Mouse (Mus musculus) embryo, embryonic 11 days (tissue): ENCODE measurements around the gene 1700001F09Rik.
"Not testable (repeated sequence)": the region's sequence is repeated elsewhere in the genome, so short reads cannot be mapped to it uniquely, and the experiment has no call there.

Experiments
- DNase-seq: peaks from one replicate; pipeline ENCODE4 v3.0.0-alpha.2; 2015

The 1700001F09Rik gene

DNA sequence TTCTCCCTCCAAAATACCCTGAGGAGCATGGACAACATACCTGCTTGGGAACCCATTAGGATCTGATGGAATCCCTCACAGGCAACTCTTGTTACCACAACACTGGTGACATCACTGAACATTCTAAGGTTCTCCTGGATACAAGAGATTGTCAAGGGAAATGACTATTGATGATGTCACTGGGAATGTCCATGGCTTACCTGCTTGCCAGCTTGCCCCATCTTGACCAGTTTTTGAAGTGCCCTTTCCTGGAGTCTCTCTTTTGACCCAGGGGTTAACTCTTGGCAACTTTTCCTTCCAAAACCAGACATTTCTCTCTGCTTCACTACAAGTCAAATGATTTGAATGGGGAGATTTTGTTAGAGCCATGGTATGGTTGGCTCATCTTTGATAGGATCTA is at the start of gene 1700001F09Rik:
Gene 1700001F09Rik (minus strand): TSS at position 101 of the 400 bp plus-strand sequence.
- not testable (repeated sequence) for DNase-seq

- not testable (repeated sequence) for DNase-seq
These were observed 14.1 kb upstream of the 1700001F09Rik start for GRCm38 (mm10) chr14:43361713-43362112.

DNA sequence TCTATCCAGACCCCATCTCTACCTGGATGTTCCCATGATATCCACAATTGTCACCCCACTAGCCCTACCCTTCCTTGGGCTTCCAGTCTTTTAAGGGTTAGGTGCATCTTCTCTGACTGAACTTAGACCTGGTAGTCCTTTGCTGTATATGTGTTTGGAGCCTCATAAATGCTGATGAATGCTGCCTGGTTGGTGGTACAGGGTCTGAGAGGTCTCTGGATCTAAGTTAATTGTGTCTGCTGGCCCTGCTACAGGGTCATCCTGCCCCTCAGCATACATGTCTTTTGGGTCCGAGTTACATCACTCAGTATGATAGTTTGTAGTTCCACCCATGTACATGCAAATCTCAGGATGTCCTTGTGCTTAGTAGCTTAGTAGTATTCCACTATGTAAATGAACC is 11.6 kb upstream of the 1700001F09Rik start:
- not testable (repeated sequence) for DNase-seq

- not testable (repeated sequence) for DNase-seq
These were observed 9.9 kb upstream of the 1700001F09Rik start for GRCm38 (mm10) chr14:43357496-43357895.

GRCm38 (mm10) chr14:43352944-43353343 is 5.3 kb upstream of the 1700001F09Rik start:
- DNase-seq, result not testable (repeated sequence)

DNA sequence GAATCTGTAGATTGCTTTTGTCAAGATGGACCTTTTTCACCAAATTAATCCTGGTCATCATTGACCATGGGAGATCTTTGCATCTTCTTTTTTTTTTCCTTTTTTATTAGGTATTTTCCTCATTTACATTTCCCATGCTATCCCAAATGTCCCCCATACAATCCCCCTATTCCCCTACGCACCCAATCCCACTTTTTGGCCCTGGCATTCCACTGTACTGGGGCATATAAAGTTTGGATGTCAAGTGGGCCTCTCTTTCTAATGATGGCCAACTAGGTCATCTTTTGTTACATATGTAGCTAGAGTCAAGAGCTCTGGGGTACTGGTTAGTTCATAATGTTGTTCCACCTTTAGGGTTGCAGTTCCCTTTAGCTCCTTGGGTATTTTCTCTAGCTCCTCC is 10.0 kb downstream of the 1700001F09Rik start:
- not testable (repeated sequence) for DNase-seq

DNA sequence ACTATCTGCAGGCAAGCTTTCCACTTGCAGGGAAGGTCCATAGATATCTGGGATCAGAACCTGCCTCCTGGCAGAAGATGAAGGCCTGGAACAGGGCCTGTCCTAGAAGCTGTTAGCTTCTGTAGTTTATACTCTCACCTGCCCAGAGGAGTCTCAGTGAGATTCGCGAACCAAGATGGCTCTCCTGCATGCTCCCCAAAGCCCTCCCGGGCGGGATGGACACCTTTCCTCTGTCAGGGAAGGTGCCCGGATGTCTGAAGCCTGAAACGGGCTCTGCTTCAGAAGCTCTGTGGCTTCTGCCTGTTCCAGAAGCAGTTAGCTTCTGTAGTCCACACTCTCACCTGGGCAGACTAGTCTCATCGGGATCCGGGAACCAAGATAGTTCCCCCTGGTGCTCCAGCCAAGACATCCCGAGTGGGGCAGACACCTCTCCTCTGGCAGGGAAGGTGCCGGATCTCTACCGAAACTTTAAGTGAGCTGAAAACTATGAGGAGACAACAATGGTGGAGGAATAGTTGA is 16.2 kb downstream of the 1700001F09Rik start:
- DNase-seq, result not testable (repeated sequence)

DNA sequence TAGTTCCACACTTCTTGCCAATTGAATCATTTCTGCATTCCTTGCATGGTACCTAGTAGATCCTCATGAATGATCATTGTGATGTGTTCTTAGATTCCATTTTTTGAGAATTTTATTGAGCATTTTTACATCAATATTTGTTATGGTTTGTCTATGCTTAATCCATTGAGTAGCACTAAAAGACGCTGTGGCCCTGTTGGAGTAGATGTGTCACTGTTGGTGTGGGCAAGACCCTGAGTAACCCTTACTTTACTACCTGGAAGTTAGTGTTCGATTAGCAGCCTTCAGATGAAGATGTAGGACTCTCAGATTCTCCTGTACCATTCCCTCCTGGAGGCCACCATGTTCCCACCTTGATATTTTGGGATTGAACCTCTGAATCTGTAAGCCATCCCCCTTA is 19.0 kb downstream of the 1700001F09Rik start:
- DNase-seq, result not testable (repeated sequence)

GRCm38 (mm10) chr14:43319516-43319915 is 28.1 kb downstream of the 1700001F09Rik start:
- DNase-seq, result not testable (repeated sequence)

- not testable (repeated sequence) for DNase-seq
These were observed 54.1 kb downstream of the 1700001F09Rik start, which contains the start of gene Gm8127 for GRCm38 (mm10) chr14:43293503-43293902. Gm8127 (minus strand) TSS chr14:43293832.
